In the genomic region with DNA sequence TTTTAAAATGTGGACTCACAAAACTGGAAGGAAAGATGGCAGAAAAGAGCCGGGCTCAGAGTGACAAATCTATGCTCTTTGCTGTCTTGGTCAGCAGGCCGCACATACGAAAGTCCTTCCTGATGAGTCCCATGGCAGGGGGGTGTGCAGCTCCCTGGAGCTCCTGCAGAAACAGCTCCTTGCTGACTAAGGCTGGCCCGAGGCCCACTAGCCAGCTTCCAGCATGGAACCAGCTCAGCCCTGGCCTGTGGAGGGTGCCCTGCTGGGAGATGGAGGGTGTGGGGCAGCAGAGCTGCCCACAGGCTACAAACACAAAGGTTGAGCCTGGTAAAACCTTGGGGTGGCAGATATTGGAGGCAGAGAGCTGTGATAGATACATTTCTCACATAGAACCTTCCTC, we compare ENCODE assay signal across 23 mouse cellular contexts. TPM values are rescaled to one million over a fixed set of nuclear protein-coding genes. Genes with fewer than 3 reads are reported as not detected.
DNase-seq lines count a peak whose midpoint lies in the region; ATAC-seq and TF ChIP-seq lines count a peak whose summit lies in the region.
"Had no signal": no experiment of that assay in that cellular context is flagged by ENCODE, and none has a peak within 500 bp of the region (broad histone marks: within the 10 kb centered on the region; RNA-seq: fewer than 3 reads in every experiment).

No protein-coding gene starts in this region.

- no peak for ATAC-seq in hindbrain, postnatal 0 days
- ATAC-seq in midbrain, embryonic 14.5 days (ENCODE audit: low FRiP score, low TSS enrichment): no peak
- ATAC-seq in monocyte, adult 5-6 weeks (replicated peaks; ENCODE audit: insufficient number of reproducible peaks, low FRiP score, low TSS enrichment, poor library complexity, severe bottlenecking): no peak
- ATAC-seq: activated CD4-positive, CD25-positive, alpha-beta regulatory T cell, adult 4 months; forebrain, postnatal 0 days; intestine, embryonic 15.5 days; midbrain, embryonic 13.5 days had no signal

- no peak overlapping the region for H3K4me2 ChIP-seq in hindbrain, postnatal 0 days (ENCODE audit: low read depth, low read length)
- H3K4me2 ChIP-seq in midbrain, embryonic 14.5 days (ENCODE audit: low read length): no peak overlapping the region
- H3K4me2 ChIP-seq: hindbrain, embryonic 15.5 days; intestine, embryonic 15.5 days; limb, embryonic 15.5 days; lung, embryonic 14.5 days; midbrain, embryonic 13.5 days; neural tube, embryonic 12.5 days had no signal

- H3K9me3 ChIP-seq in hindbrain, embryonic 10.5 days: no peaks in the 10 kb centered on the region
- H3K9me3 ChIP-seq in hindbrain, postnatal 0 days (ENCODE audit: low read length): no peaks in the 10 kb centered on the region
- H3K9me3 ChIP-seq in midbrain, embryonic 10.5 days (replicated peaks): no peaks in the 10 kb centered on the region
- no peaks in the 10 kb centered on the region for H3K9me3 ChIP-seq in midbrain, embryonic 14.5 days (ENCODE audit: control insufficient read depth, low read length)
- H3K9me3 ChIP-seq in limb, embryonic 10.5 days (replicated peaks): no peaks in the 10 kb centered on the region
- H3K9me3 ChIP-seq: embryonic facial prominence, embryonic 10.5 days; heart, embryonic 10.5 days; hindbrain, embryonic 15.5 days; intestine, embryonic 15.5 days; limb, embryonic 15.5 days; midbrain, embryonic 13.5 days; neural tube, embryonic 12.5 days had no signal

- H3K36me3 ChIP-seq in hindbrain, embryonic 10.5 days: no peaks in the 10 kb centered on the region
- no peaks in the 10 kb centered on the region for H3K36me3 ChIP-seq in hindbrain, postnatal 0 days (ENCODE audit: insufficient read depth, low read length)
- no peaks in the 10 kb centered on the region for H3K36me3 ChIP-seq in midbrain, embryonic 10.5 days
- no peaks in the 10 kb centered on the region for H3K36me3 ChIP-seq in midbrain, embryonic 14.5 days (ENCODE audit: control insufficient read depth, insufficient read depth, low read length)
- H3K36me3 ChIP-seq in limb, embryonic 10.5 days: no peaks in the 10 kb centered on the region
- H3K36me3 ChIP-seq: embryonic facial prominence, embryonic 10.5 days; heart, embryonic 10.5 days; hindbrain, embryonic 15.5 days; intestine, embryonic 15.5 days; limb, embryonic 15.5 days; midbrain, embryonic 13.5 days; neural tube, embryonic 12.5 days had no signal

- peak overlapping the region; percentile 37; the same call in 1 of the 2 replicates for H3K27ac ChIP-seq in hindbrain, embryonic 10.5 days
- H3K27ac ChIP-seq in hindbrain, postnatal 0 days: no peak overlapping the region
- H3K27ac ChIP-seq in midbrain, embryonic 10.5 days (replicated peaks): peak overlapping the region; percentile 42; the same call in 1 of the 2 replicates
- no peak overlapping the region for H3K27ac ChIP-seq in midbrain, embryonic 14.5 days (replicated peaks; ENCODE audit: low read depth, low read length)
- H3K27ac ChIP-seq in limb, embryonic 10.5 days: no peak overlapping the region; the same call in 1 of the 2 replicates
- H3K27ac ChIP-seq: embryonic facial prominence, embryonic 10.5 days; heart, embryonic 10.5 days; hindbrain, embryonic 15.5 days; intestine, embryonic 15.5 days; limb, embryonic 15.5 days; liver, embryonic 14.5 days; midbrain, embryonic 13.5 days; neural tube, embryonic 12.5 days had no signal

- no peak overlapping the region for H3K4me3 ChIP-seq in hindbrain, embryonic 10.5 days
- H3K4me3 ChIP-seq in hindbrain, postnatal 0 days (ENCODE audit: low read length): no peak overlapping the region
- no peak overlapping the region for H3K4me3 ChIP-seq in midbrain, embryonic 10.5 days
- H3K4me3 ChIP-seq in midbrain, embryonic 14.5 days (replicated peaks; ENCODE audit: low read depth, low read length): no peak overlapping the region
- no peak overlapping the region for H3K4me3 ChIP-seq in limb, embryonic 10.5 days
- H3K4me3 ChIP-seq: embryonic facial prominence, embryonic 10.5 days; heart, embryonic 10.5 days; hindbrain, embryonic 15.5 days; intestine, embryonic 15.5 days; limb, embryonic 15.5 days; midbrain, embryonic 13.5 days; neural tube, embryonic 12.5 days had no signal

- WGBS in hindbrain, embryonic 10.5 days: 77% methylated on average over 4 of the region's 4 CpGs
- 75% methylated on average over 4 of the region's 4 CpGs for WGBS in hindbrain, postnatal 0 days
- 82% methylated on average over 4 of the region's 4 CpGs for WGBS in midbrain, embryonic 10.5 days
- WGBS in midbrain, embryonic 14.5 days: 80% methylated on average over 4 of the region's 4 CpGs
- 94% methylated on average over 4 of the region's 4 CpGs for WGBS in limb, embryonic 10.5 days

- H3K27me3 ChIP-seq in hindbrain, embryonic 10.5 days (ENCODE audit: insufficient read depth, poor library complexity, severe bottlenecking): no peaks in the 10 kb centered on the region
- H3K27me3 ChIP-seq in hindbrain, postnatal 0 days (ENCODE audit: insufficient read depth, low read length): no peaks in the 10 kb centered on the region
- no peaks in the 10 kb centered on the region for H3K27me3 ChIP-seq in midbrain, embryonic 10.5 days (ENCODE audit: low read depth, poor library complexity, severe bottlenecking)
- H3K27me3 ChIP-seq in midbrain, embryonic 14.5 days (ENCODE audit: control insufficient read depth, insufficient read depth, low read length): no peaks in the 10 kb centered on the region
- no peaks in the 10 kb centered on the region for H3K27me3 ChIP-seq in limb, embryonic 10.5 days (ENCODE audit: low read depth, poor library complexity, severe bottlenecking)
- H3K27me3 ChIP-seq: hindbrain, embryonic 15.5 days; intestine, embryonic 15.5 days; limb, embryonic 15.5 days; midbrain, embryonic 13.5 days; neural tube, embryonic 12.5 days had no signal

- no peak overlapping the region for H3K9ac ChIP-seq in hindbrain, postnatal 0 days (replicated peaks; ENCODE audit: low read length)
- no peak overlapping the region for H3K9ac ChIP-seq in midbrain, embryonic 14.5 days (replicated peaks; ENCODE audit: low read length)
- H3K9ac ChIP-seq: forebrain, postnatal 0 days; hindbrain, embryonic 15.5 days; intestine, embryonic 15.5 days; limb, embryonic 15.5 days; liver, embryonic 14.5 days; lung, embryonic 14.5 days; midbrain, embryonic 13.5 days; neural tube, embryonic 12.5 days had no signal

- peaks cover 16% of the 10 kb centered on the region for H3K4me1 ChIP-seq in hindbrain, embryonic 10.5 days (replicated peaks)
- no peaks in the 10 kb centered on the region for H3K4me1 ChIP-seq in hindbrain, postnatal 0 days (ENCODE audit: insufficient read depth, low read length)
- peaks cover 21% of the 10 kb centered on the region for H3K4me1 ChIP-seq in midbrain, embryonic 10.5 days
- 0 out of 2 replicates have a peak, but pooled peaks cover 3% of the 10 kb centered on the region for H3K4me1 ChIP-seq in midbrain, embryonic 14.5 days (ENCODE audit: control insufficient read depth, insufficient read depth, low read length)
- no peaks in the 10 kb centered on the region for H3K4me1 ChIP-seq in limb, embryonic 10.5 days

- no peak for DNase-seq in hindbrain, embryonic 10.5 days (ENCODE audit: low spot score)
- DNase-seq in hindbrain, postnatal 0 days (ENCODE audit: low spot score): no peak
- no peak for DNase-seq in midbrain, embryonic 10.5 days (ENCODE audit: low spot score)
- DNase-seq in midbrain, embryonic 14.5 days: no peak
- DNase-seq in cerebellum, adult 9-11 months: peak; percentile 74
- DNase-seq in limb, embryonic 10.5 days (ENCODE audit: low spot score): no peak
- DNase-seq: adrenal gland, adult 8-10 months; forebrain, postnatal 0 days; heart, postnatal 4 days; kidney, postnatal 4 days; layer of hippocampus, adult 9-11 months; lung, embryonic 14.5 days; thymus, postnatal 14 days had no signal

- TF ChIP-seq CTCF in hindbrain, postnatal 0 days (IDR thresholded peaks at IDR 0.05; ENCODE audit: low read depth): no peak

RNA-seq across cellular contexts. Expression of a gene that starts 10.5 kb away (rescaled TPM):
- polyA plus RNA-seq in hindbrain, embryonic 10.5 days (2016; fragmentation: Nextera tagmentation; extraction: Ambion mirVana): 0.88 and 1.7 TPM in 2 replicates
- total RNA-seq in hindbrain, postnatal 0 days (2014; rRNA removed): 5.9 and 12.5 TPM in 2 replicates
- polyA plus RNA-seq in hindbrain, postnatal 0 days (2015; fragmentation: Nextera tagmentation; extraction: Ambion mirVana): 6.6 and 7.4 TPM in 2 replicates
- 0.93 and 1.5 TPM in 2 replicates for polyA plus RNA-seq in midbrain, embryonic 10.5 days (2016; fragmentation: Nextera tagmentation; extraction: Ambion mirVana)
- 0.07 and 0.62 TPM in 2 replicates for polyA plus RNA-seq in midbrain, embryonic 14.5 days (2014; fragmentation: Nextera tagmentation; extraction: Ambion mirVana)
- 0.87 TPM in 1 of 3 replicates, not detected in the others for total RNA-seq in monocyte, adult 5-6 weeks (2017)
- polyA plus RNA-seq in limb, embryonic 10.5 days (2016; fragmentation: Nextera tagmentation; extraction: Ambion mirVana): 4.3 and 5.2 TPM in 2 replicates

Comparison
In these comparisons a context has a peak if more than half of its experiments do, and no peak if none do; other contexts are left out.
1. H3K27ac ChIP-seq: peak in hindbrain, embryonic 10.5 days (single experiment) and midbrain, embryonic 10.5 days (single experiment); none in hindbrain, postnatal 0 days (single experiment), midbrain, embryonic 14.5 days (single experiment) and limb, embryonic 10.5 days (single experiment).